Mouse (Mus musculus) stomach, embryonic 16.5 days (tissue): Measurements from ENCODE around the gene Gm10563. TPM values are rescaled to one million over a fixed set of nuclear protein-coding genes. Genes with fewer than 3 reads are reported as not detected.

Experiments used
- ATAC-seq: fragments of 200-750 bp; cut with Nextera tagmentation; 2 replicates; pipeline ENCODE4 v1.8.0; 2017; ENCODE audit warnings: moderate number of reproducible peaks, moderate TSS enrichment; ENCODE audit not compliant: insufficient read depth, low FRiP score
- H3K27ac ChIP-seq: fragments of 300-500 bp; sonication (generic); 2 replicates; pipeline ENCODE4 v1.5.1; 2014; ENCODE audit warnings: low read length
- H3K27me3 ChIP-seq: fragments of 300-500 bp; sonication (generic); 2 replicates; pipeline ENCODE4 v1.6.1; 2014; ENCODE audit warnings: low read length, control low read depth, mixed read lengths; ENCODE audit not compliant: control insufficient read depth, insufficient read depth
- H3K36me3 ChIP-seq: fragments of 300-500 bp; sonication (generic); 2 replicates; pipeline ENCODE4 v1.6.1; 2014; ENCODE audit warnings: low read length; ENCODE audit not compliant: control insufficient read depth, insufficient read depth
- H3K4me1 ChIP-seq: fragments of 300-500 bp; sonication (generic); 2 replicates; pipeline ENCODE4 v1.6.1; 2014; ENCODE audit warnings: low read length, control low read depth, mixed read lengths; ENCODE audit not compliant: control insufficient read depth, insufficient read depth
- H3K4me2 ChIP-seq: fragments of 300-500 bp; sonication (generic); 2 replicates; pipeline ENCODE4 v1.6.1; 2014; ENCODE audit warnings: low read depth, low read length, mixed read lengths
- H3K4me3 ChIP-seq: fragments of 300-500 bp; sonication (generic); replicated peaks from 2 replicates; pipeline ENCODE4 v1.5.1; 2014; ENCODE audit warnings: mild to moderate bottlenecking, low read length
- H3K9ac ChIP-seq: fragments of 300-500 bp; sonication (generic); 2 replicates; pipeline ENCODE4 v1.6.1; 2014; ENCODE audit warnings: low read length
- H3K9me3 ChIP-seq: fragments of 300-500 bp; sonication (generic); replicated peaks from 2 replicates; pipeline ENCODE4 v1.6.1; 2016; ENCODE audit warnings: low read length, control low read depth; ENCODE audit not compliant: control insufficient read depth
- WGBS: fragments of 180-500 bp; shearing (Covaris S2); extraction: QIAGEN DNeasy Blood & Tissue Kit; methylation state at CpG from one replicate; pipeline ENCODE4 v1.1.7; 2014; 5-methylcytosine and 5-hydroxymethylcytosine counted together
- polyA plus RNA-seq: library from polyadenylated mRNA; unstranded; fragments of >200 nt; fragmentation: Nextera tagmentation; extraction: Ambion mirVana; gene quantifications from 2 replicates; pipeline ENCODE4 v1.2.1, GENCODE M21; 2015

The Gm10563 gene
- polyA plus RNA-seq, 1 experiment from 2014 or later = not detected

GRCm38 (mm10) chr4:155643531-155643930 lies 1.7 kb downstream of the Gm10563 start:
- ATAC-seq = no peak
- WGBS = 76% methylated on average over 1 of the region's 1 CpGs
- H3K36me3 ChIP-seq = peaks cover 29% of the 10 kb centered on the region

GRCm38 (mm10) chr4:155635766-155636499 lies 9.3 kb downstream of the Gm10563 start:
- no peak overlapping the region for H3K4me3 ChIP-seq
- no peaks in the 10 kb centered on the region for H3K4me1 ChIP-seq
- H3K4me2 ChIP-seq = no peak overlapping the region
- ATAC-seq = peak; percentile 82
- H3K27me3 ChIP-seq = no peaks in the 10 kb centered on the region
- peaks cover 20% of the 10 kb centered on the region for H3K36me3 ChIP-seq
- H3K9ac ChIP-seq = no peak overlapping the region
- H3K9me3 ChIP-seq = no peaks in the 10 kb centered on the region
- H3K27ac ChIP-seq = no peak overlapping the region

More at GRCm38 (mm10) chr4:155643531-155643930, 1.7 kb downstream of the Gm10563 start:
- H3K27me3 ChIP-seq = no peaks in the 10 kb centered on the region
- no peak overlapping the region for H3K9ac ChIP-seq
- no peak overlapping the region for H3K4me3 ChIP-seq
- no peaks in the 10 kb centered on the region for H3K4me1 ChIP-seq
- H3K9me3 ChIP-seq = no peaks in the 10 kb centered on the region
- H3K27ac ChIP-seq = no peak overlapping the region
- H3K4me2 ChIP-seq = no peak overlapping the region

GRCm38 (mm10) chr4:155630267-155630666 lies 14.9 kb downstream of the Gm10563 start:
- no peak for ATAC-seq
- Histone ChIP-seq H3K36me3 (peaks cover 23% of the 10 kb centered on the region), H3K4me1 (0 out of 2 replicates have a peak, but pooled peaks cover 2% of the 10 kb centered on the region), H3K9ac (no peak overlapping the region), H3K27me3 (no peaks in the 10 kb centered on the region), H3K4me2 (no peak overlapping the region), H3K9me3 (no peaks in the 10 kb centered on the region), H3K4me3 (no peak overlapping the region), H3K27ac (no peak overlapping the region)
- 84% methylated on average over 6 of the region's 6 CpGs for WGBS

- ATAC-seq = peak; percentile 100
- Histone ChIP-seq H3K36me3 (peaks cover 13% of the 10 kb centered on the region; the same call in 1 of the 2 replicates), H3K9me3 (no peaks in the 10 kb centered on the region), H3K4me3 (peak within 1 kb of the TSS; percentile 92), H3K4me1 (0 out of 2 replicates have a peak, but pooled peaks cover 3% of the 10 kb centered on the region), H3K9ac (peak within 1 kb of the TSS; percentile 88), H3K4me2 (peak within 1 kb of the TSS; percentile 89), H3K27ac (peak within 1 kb of the TSS; percentile 94), H3K27me3 (no peaks in the 10 kb centered on the region)
- under 1% methylated on average over 84 of the region's 84 CpGs for WGBS
These were observed 20.6 kb downstream of the Gm10563 start, which contains the start of gene Cdk11b for GRCm38 (mm10) chr4:155624338-155625291. TSS of gene Cdk11b (plus strand) at chr4:155624854.

- Histone ChIP-seq H3K27me3 (no peaks in the 10 kb centered on the region), H3K36me3 (peaks cover 10% of the 10 kb centered on the region), H3K27ac (no peak overlapping the region), H3K9ac (no peak overlapping the region), H3K4me1 (no peaks in the 10 kb centered on the region), H3K4me3 (no peak overlapping the region), H3K9me3 (no peaks in the 10 kb centered on the region), H3K4me2 (no peak overlapping the region)
- 85% methylated on average over 5 of the region's 5 CpGs for WGBS
- ATAC-seq = no peak
These were observed 26.9 kb downstream of the Gm10563 start for GRCm38 (mm10) chr4:155618321-155618720.

- Histone ChIP-seq H3K27me3 (no peaks in the 10 kb centered on the region), H3K4me1 (no peaks in the 10 kb centered on the region), H3K36me3 (peaks cover 18% of the 10 kb centered on the region), H3K4me3 (no peak overlapping the region), H3K4me2 (no peak overlapping the region), H3K27ac (no peak overlapping the region), H3K9me3 (no peaks in the 10 kb centered on the region), H3K9ac (no peak overlapping the region)
- WGBS = 97% methylated on average over 3 of the region's 3 CpGs
- no peak for ATAC-seq
These were observed 31.9 kb downstream of the Gm10563 start for GRCm38 (mm10) chr4:155613264-155613663.

GRCm38 (mm10) chr4:155611860-155612259 lies 33.3 kb downstream of the Gm10563 start:
- Histone ChIP-seq H3K9ac (no peak overlapping the region), H3K36me3 (peaks cover 13% of the 10 kb centered on the region; the same call in 1 of the 2 replicates), H3K9me3 (no peaks in the 10 kb centered on the region), H3K27ac (no peak overlapping the region), H3K27me3 (no peaks in the 10 kb centered on the region), H3K4me2 (no peak overlapping the region), H3K4me1 (no peaks in the 10 kb centered on the region), H3K4me3 (no peak overlapping the region)
- no peak for ATAC-seq
- WGBS = 91% methylated on average over 3 of the region's 3 CpGs

- Histone ChIP-seq H3K4me3 (no peak overlapping the region), H3K4me2 (no peak overlapping the region), H3K9ac (no peak overlapping the region), H3K27me3 (no peaks in the 10 kb centered on the region), H3K36me3 (peaks cover 5% of the 10 kb centered on the region; the same call in 1 of the 2 replicates), H3K9me3 (no peaks in the 10 kb centered on the region), H3K4me1 (peaks cover 6% of the 10 kb centered on the region), H3K27ac (no peak overlapping the region)
- 61% methylated on average over 2 of the region's 2 CpGs for WGBS
- ATAC-seq = no peak
These were observed 38.4 kb downstream of the Gm10563 start for GRCm38 (mm10) chr4:155606825-155607224.

- H3K27me3 ChIP-seq = no peaks in the 10 kb centered on the region
- H3K4me2 ChIP-seq = no peak overlapping the region
- no peaks in the 10 kb centered on the region for H3K9me3 ChIP-seq
- peaks cover 2% of the 10 kb centered on the region; the same call in 1 of the 2 replicates for H3K36me3 ChIP-seq
- peaks cover 6% of the 10 kb centered on the region for H3K4me1 ChIP-seq
- no peak overlapping the region for H3K9ac ChIP-seq
- no peak overlapping the region for H3K4me3 ChIP-seq
- no peak for ATAC-seq
- WGBS = 74% methylated on average over 4 of the region's 4 CpGs
- H3K27ac ChIP-seq = no peak overlapping the region
These were observed 40.1 kb downstream of the Gm10563 start for GRCm38 (mm10) chr4:155605132-155605531.
